Mouse (Mus musculus): ENCODE results near the gene Ube2d1. TPM values are rescaled to one million over a fixed set of nuclear protein-coding genes. Genes with fewer than 3 reads are reported as not detected.

The Ube2d1 gene
- polyA plus RNA-seq, 1 experiment from 2014 or later = 186 TPM

DNA sequence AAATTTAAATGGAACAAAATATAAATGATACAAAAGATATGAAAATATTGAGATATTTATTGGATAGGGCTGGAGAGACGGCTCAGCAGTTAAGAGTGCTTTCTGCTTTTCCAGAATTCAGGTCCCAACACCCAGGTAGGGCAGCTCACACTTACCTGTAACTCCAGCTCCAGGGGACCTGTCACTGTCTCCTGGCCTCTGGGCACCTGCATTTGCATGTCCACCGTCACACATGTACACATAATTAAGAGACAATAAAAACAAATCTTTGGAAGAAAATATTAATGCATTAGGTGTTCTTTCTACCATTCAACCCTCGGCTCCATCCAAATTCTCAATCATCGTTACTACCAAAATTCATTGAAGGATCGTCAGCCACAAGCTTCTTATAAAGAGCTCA is 33.8 kb downstream of the Ube2d1 start:
- Histone ChIP-seq H3K27me3 (no peaks in the 10 kb centered on the region), H3K9me3 (no peaks in the 10 kb centered on the region), H3K36me3 (peaks cover 20% of the 10 kb centered on the region), H3K4me1 (replicated peaks) (no peaks in the 10 kb centered on the region), H3K9ac (no peak overlapping the region), H3K4me3 (no peak overlapping the region), H3K27ac (no peak overlapping the region), H3K4me2 (no peak overlapping the region)
- no peak for ATAC-seq (ENCODE audit: low FRiP score)
- WGBS = 93% methylated on average over 5 of the region's 5 CpGs

DNA sequence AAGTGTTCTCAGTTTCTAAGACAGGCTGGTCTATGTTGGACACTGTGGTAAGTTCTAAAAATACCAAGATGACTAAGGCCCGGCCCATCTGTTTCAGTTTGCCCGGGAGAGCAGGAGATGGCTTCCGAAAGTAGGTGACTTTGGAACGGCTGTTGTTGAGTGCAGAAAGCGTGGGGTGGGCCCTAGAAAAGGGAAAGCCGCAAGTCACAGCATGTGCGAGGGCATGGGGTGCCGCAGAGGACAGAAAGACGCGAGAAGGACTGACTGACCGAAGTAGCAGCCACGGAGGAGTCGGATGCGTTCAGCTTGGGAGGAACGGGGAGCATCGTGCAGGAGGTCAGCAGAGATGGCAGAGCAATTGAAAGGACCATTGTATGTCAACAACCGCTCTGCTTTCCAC is 34.6 kb downstream of the Ube2d1 start:
- no peaks in the 10 kb centered on the region for H3K9me3 ChIP-seq
- WGBS = 86% methylated on average over 17 of the region's 17 CpGs
- H3K4me1 ChIP-seq (replicated peaks) = no peaks in the 10 kb centered on the region
- peaks cover 14% of the 10 kb centered on the region for H3K36me3 ChIP-seq
- H3K27ac ChIP-seq = no peak overlapping the region
- H3K4me2 ChIP-seq = no peak overlapping the region
- H3K4me3 ChIP-seq = no peak overlapping the region
- ATAC-seq (ENCODE audit: low FRiP score) = no peak
- H3K27me3 ChIP-seq = no peaks in the 10 kb centered on the region
- H3K9ac ChIP-seq = no peak overlapping the region

DNA sequence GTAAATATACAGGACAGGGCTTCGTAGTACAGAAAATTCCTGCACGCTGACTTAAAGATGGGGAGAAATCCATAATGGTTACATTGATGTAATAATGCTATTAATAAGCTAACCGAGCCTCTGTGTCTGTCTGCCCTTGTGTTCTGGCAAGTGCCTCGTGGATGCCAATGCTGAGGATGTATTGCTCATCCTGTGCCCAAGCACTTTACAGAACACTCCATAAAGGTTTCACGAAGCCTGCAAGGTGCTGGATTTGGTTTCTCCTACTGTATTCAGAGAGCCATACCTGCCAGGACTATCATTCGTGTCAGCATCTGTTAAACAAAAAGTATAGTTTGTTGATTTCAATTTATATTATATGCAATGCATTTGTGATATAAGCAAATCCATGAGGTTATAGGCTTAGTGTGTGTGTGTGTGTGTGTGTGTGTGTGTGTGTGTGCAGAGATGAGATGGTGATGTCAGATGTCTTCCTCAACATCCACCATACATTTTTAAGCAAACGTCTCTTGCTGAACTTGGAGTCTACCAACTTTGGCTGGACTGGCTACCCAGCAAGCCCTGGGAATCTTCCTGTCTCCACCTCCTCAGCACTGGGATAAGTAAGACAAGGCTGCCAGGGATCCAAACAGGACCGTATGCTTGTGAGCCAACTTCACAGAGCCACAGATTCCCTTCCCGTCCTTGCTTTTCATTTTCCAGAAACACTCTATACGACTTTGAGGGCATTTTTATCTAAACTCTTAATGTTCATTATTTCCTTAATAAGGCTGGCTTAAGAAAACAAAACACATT is 35.8 kb downstream of the Ube2d1 start:
- ATAC-seq (ENCODE audit: low FRiP score) = no peak
- Histone ChIP-seq H3K36me3 (peaks cover 4% of the 10 kb centered on the region), H3K4me1 (replicated peaks) (no peaks in the 10 kb centered on the region), H3K4me3 (no peak overlapping the region), H3K9ac (no peak overlapping the region), H3K9me3 (no peaks in the 10 kb centered on the region), H3K27me3 (no peaks in the 10 kb centered on the region), H3K27ac (no peak overlapping the region), H3K4me2 (no peak overlapping the region)
- WGBS = 85% methylated on average over 10 of the region's 10 CpGs

DNA sequence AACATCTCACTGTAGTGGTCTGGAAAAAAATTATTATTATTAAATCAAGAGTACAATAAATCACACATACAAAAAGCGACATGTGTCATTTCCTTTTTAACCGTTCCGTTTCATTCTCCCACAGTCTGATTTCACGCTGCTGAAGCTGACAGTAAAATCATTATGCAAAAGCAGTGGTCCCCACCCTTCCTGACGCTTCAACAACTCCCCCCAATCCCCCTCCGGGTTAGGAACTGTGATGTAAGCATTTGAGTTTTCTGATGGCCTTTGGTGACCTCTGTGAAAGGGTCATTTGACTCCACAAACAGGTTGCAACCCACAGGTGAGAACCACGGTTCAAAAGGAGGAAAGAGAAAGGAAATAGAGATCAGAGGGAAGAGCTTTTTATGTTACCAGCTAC is 38.1 kb downstream of the Ube2d1 start:
- H3K4me1 ChIP-seq (replicated peaks) = no peaks in the 10 kb centered on the region
- no peak overlapping the region for H3K27ac ChIP-seq
- H3K4me3 ChIP-seq = no peak overlapping the region
- no peaks in the 10 kb centered on the region for H3K36me3 ChIP-seq
- no peaks in the 10 kb centered on the region for H3K9me3 ChIP-seq
- no peak for ATAC-seq (ENCODE audit: low FRiP score)
- no peak overlapping the region for H3K9ac ChIP-seq
- H3K27me3 ChIP-seq = no peaks in the 10 kb centered on the region
- WGBS = 57% methylated on average over 7 of the region's 7 CpGs
- no peak overlapping the region for H3K4me2 ChIP-seq

DNA sequence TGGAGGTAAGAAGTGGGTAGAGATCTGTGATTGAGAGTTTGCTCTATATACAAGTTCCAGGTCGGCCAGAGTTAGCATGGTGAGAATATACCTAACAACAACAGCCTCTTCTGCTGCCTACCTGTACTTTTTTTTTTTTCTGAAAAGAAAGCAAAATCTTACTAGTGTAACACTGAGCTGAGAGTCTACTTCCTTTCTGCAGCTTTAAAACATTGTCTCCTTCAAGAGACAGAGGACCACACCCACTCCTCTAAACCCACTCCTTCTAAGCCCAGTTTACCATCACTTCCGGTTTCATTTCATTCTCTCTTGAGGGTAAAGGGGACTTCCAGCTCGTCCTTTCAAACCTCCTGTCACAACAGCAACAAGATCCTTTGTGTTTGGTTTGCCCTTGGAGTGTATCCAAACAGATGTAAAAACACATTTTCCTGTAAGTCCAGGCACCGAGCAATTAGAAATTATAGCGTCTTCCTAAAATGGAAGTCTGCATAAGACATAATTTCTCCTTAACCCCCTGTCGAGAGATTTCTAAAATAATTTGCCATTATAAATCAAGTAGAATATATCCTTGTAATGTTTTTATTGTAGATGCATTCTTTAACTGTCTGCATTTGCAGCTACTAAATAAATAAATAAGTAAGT is 45.5 kb downstream of the Ube2d1 start:
- Histone ChIP-seq H3K27ac (no peak overlapping the region), H3K4me1 (replicated peaks) (peaks cover 15% of the 10 kb centered on the region), H3K4me3 (no peak overlapping the region), H3K4me2 (no peak overlapping the region), H3K9ac (no peak overlapping the region), H3K9me3 (no peaks in the 10 kb centered on the region), H3K27me3 (no peaks in the 10 kb centered on the region), H3K36me3 (peaks cover 8% of the 10 kb centered on the region)
- WGBS = 70% methylated on average over 6 of the region's 6 CpGs
- no peak for ATAC-seq (ENCODE audit: low FRiP score)

DNA sequence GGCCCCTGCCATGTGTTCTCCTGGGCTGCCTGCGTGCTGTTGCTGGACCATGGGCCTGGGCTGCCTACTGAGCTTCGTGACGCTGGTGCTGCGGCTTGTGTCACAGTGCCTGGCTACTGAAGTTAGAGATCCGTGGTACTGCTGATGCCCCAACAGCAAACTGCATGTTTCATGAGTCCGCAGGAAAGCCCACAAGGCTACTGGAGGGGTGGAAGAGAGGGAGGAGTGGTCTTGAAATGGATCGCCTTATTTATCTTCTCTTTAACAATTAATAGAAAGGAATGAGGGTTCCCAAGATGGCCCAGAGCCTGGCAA is 46.9 kb downstream of the Ube2d1 start, which contains the start of gene Tfam:
Tfam (minus strand) TSS at position 41 of the 315 bp plus-strand sequence.
- Histone ChIP-seq H3K9ac (peak within 1 kb of the TSS; percentile 90), H3K4me3 (peak within 1 kb of the TSS; percentile 90), H3K27me3 (no peaks in the 10 kb centered on the region), H3K27ac (peak within 1 kb of the TSS; percentile 76), H3K36me3 (peaks cover 20% of the 10 kb centered on the region), H3K4me1 (replicated peaks) (peaks cover 15% of the 10 kb centered on the region), H3K9me3 (no peaks in the 10 kb centered on the region), H3K4me2 (peak within 1 kb of the TSS; percentile 91)
- 7% methylated on average over 7 of the region's 7 CpGs for WGBS
- no peak for ATAC-seq (ENCODE audit: low FRiP score)

DNA sequence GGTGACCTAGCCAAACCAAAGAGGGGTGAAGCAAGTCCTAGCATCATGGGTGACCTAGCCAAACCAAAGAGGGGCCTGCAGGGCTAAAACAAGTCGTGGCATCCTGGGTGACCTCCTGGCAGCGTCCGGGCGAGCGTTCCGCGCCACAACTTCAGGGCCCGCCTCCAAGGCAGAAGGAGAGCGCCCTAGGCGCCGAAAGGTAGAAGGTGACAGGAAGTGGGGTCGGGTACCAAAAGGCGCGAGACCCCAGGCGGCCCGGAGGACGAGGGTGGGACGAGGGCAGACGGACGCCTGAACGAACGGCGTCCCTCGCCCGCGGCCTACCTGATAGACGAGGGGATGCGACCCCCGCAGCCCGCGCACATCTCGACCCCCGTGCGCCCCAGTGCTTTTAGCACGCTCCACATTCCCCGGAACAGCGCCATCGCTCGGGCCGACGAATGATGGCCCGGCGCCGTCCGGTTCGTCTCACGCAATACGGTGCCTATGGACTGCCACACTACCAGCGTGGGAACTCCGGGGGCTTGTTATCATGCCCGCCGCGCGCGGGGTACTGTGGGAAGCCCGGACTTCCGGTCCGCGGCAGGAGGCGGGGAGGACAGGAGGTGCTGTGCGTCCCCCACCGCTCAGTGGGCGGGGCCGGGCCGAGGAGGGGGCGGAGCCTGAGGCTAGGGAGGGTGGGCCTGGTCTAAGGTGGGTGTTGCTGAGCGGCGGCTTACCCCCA is 47.4 kb downstream of the Ube2d1 start:
- Histone ChIP-seq H3K36me3 (peaks cover 25% of the 10 kb centered on the region), H3K27ac (peak overlapping the region; percentile 76), H3K27me3 (no peaks in the 10 kb centered on the region), H3K4me2 (peak overlapping the region; percentile 91), H3K9me3 (no peaks in the 10 kb centered on the region), H3K4me1 (replicated peaks) (peaks cover 15% of the 10 kb centered on the region), H3K9ac (peak overlapping the region; percentile 90), H3K4me3 (peak overlapping the region; percentile 90)
- under 1% methylated on average over 68 of the region's 68 CpGs for WGBS
- peak; percentile 99 for ATAC-seq (ENCODE audit: low FRiP score)

DNA sequence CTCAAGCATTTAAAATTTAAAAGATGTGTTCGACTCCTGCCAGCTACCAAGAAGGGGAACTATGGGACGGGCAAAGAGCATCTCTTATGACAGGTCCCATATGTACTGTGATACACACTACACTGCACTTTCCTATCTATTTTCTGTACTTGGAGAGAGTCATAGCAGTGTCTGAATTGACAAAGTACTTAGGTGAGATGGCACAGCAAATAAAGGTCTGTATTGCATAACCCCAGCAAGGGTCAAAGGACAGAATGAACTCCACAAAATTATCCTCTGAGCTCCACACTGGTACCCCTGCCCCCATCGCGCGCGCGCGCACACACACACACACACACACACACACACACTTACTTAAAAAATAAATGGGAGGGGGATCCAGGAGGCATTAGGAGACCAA is 51.0 kb downstream of the Ube2d1 start:
- Histone ChIP-seq H3K27me3 (no peaks in the 10 kb centered on the region), H3K4me2 (no peak overlapping the region), H3K9ac (no peak overlapping the region), H3K36me3 (peaks cover 52% of the 10 kb centered on the region), H3K4me1 (replicated peaks) (peaks cover 15% of the 10 kb centered on the region), H3K9me3 (no peaks in the 10 kb centered on the region), H3K27ac (no peak overlapping the region), H3K4me3 (no peak overlapping the region)
- ATAC-seq (ENCODE audit: low FRiP score) = no peak
- WGBS = 97% methylated on average over 8 of the region's 8 CpGs

DNA sequence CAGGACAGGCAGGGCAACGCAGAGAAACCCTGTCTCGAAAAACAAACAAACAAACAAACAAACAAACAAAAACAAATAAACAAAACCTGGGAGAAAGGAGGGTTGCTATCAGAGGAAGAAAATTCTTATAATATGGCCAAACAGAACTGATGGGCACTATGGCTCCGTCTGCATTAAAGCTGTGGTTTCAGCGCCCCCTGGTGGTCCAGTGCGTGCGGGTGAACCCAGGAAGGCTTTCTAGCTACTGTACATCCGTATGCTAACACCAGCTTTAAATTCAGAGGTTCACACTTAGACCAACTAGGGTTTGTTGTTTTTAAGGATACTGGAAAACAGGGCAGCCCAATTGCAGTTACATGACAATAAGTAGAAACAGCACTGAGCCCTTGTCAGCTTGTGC is 59.2 kb downstream of the Ube2d1 start:
- Histone ChIP-seq H3K27me3 (no peaks in the 10 kb centered on the region), H3K9me3 (no peaks in the 10 kb centered on the region), H3K27ac (no peak overlapping the region), H3K4me1 (replicated peaks) (no peaks in the 10 kb centered on the region), H3K36me3 (peaks cover 51% of the 10 kb centered on the region), H3K4me2 (no peak overlapping the region), H3K9ac (no peak overlapping the region), H3K4me3 (no peak overlapping the region)
- no peak for ATAC-seq (ENCODE audit: low FRiP score)
- 43% methylated on average over 7 of the region's 7 CpGs for WGBS

DNA sequence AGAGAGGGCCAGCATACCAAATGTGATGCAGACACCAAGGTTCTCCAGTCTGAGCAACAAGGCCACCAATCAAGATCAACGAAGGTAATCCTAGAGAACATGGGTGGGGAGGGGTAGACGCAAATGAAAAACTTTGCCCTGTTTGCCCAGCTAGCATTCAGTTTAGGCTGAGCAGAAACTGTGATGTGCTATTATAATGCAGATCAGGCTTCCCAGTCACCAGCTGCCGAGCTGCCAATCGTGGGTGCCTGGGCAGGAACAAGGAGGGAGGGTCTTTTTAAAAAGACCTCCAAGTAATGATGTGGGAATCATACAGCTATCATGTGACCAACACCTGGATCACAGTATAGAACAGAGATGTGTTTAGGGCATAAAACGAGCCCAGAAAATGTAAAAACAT is 62.0 kb downstream of the Ube2d1 start:
- WGBS = 44% methylated on average over 5 of the region's 5 CpGs
- peaks cover 7% of the 10 kb centered on the region for H3K4me1 ChIP-seq (replicated peaks)
- no peak overlapping the region for H3K9ac ChIP-seq
- no peaks in the 10 kb centered on the region for H3K9me3 ChIP-seq
- 0 out of 2 replicates have a peak overlapping the region, but pooled peaks have one; percentile 31 for H3K27ac ChIP-seq
- H3K4me3 ChIP-seq = no peak overlapping the region
- ATAC-seq (ENCODE audit: low FRiP score) = no peak
- H3K4me2 ChIP-seq = no peak overlapping the region
- H3K27me3 ChIP-seq = no peaks in the 10 kb centered on the region
- peaks cover 27% of the 10 kb centered on the region for H3K36me3 ChIP-seq

DNA sequence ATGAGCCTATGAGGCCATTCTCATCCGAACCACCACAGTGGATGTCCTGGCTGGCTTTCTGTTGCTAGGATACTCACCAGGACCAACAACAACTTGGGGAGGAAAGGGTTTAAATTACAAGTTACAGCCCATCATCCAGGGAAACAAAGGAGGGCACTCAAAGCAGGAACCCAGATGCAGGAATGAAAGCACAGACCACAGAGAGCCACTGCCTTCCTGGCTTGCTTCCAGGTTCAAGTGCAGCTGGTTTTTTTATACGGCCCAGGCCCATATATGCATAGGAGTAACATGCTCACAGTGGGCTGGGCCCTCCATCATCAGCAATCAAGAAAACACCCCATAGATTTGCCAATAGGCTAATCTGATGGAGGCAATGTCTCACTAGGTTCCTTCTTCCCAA is 62.4 kb downstream of the Ube2d1 start:
- ATAC-seq (ENCODE audit: low FRiP score) = no peak
- Histone ChIP-seq H3K27me3 (no peaks in the 10 kb centered on the region), H3K4me3 (no peak overlapping the region), H3K9ac (no peak overlapping the region), H3K36me3 (peaks cover 25% of the 10 kb centered on the region), H3K27ac (0 out of 2 replicates have a peak overlapping the region, but pooled peaks have one; percentile 31), H3K4me2 (no peak overlapping the region), H3K4me1 (replicated peaks) (peaks cover 10% of the 10 kb centered on the region), H3K9me3 (no peaks in the 10 kb centered on the region)
- WGBS = 56% methylated on average over 2 of the region's 2 CpGs

DNA sequence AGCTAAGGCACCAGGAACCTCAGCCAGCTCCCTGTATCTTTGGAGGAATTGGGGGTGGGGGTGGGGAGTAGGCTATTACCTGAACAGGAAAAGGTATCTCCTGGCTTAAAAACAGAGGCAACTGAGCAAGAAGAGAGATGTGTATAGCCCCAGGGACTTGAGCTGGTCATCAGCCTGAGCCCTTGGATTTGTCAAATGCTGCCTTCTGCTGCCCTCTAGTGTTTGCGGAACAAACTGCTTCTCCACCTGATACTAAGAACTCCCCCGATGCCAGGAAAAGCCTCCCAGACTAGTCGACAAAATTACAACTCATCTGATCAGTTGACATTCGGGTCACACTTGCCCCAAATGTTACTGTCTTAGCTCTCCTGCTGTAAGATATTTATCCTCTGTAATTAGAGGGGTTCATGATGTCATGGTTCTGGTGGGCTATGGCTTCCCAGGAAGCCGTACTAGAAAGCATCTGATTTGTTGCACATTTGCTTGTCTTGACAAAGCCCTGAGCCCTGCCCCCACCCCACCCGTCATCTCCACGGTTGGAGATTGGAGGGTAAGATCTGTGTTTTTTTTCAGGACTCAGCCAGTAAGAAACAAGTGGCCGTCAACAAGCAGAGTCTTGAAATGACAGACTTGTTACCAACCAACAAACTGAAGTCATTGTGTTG is 66.7 kb downstream of the Ube2d1 start:
- 12% methylated on average over 8 of the region's 8 CpGs for WGBS
- Histone ChIP-seq H3K27ac (no peak overlapping the region), H3K9me3 (no peaks in the 10 kb centered on the region), H3K4me3 (no peak overlapping the region), H3K36me3 (peaks cover 10% of the 10 kb centered on the region), H3K9ac (peak overlapping the region; percentile 36; the same call in 1 of the 2 replicates), H3K4me2 (peak overlapping the region; percentile 40), H3K4me1 (replicated peaks) (peaks cover 10% of the 10 kb centered on the region), H3K27me3 (no peaks in the 10 kb centered on the region)
- ATAC-seq (ENCODE audit: low FRiP score) = peak; percentile 64

Data from hindbrain, embryonic 13.5 days (tissue).